Mouse (Mus musculus): ENCODE measurements around the gene Harbi1. TPM values are rescaled to one million over a fixed set of nuclear protein-coding genes. Genes with fewer than 3 reads are reported as not detected.
A peak's percentile ranks its signal among the peaks of the same experiment; 100 is the strongest.

Gene Harbi1
- 10 to 100 TPM; 13.5 to 14.6 TPM for total RNA-seq (2021)
- long read RNA-seq, experiment 1, transcript Harbi1-201 (3 exons, 2,308 nt), result major isoform, 11 of 22 reads
- long read RNA-seq, experiment 1, partial matches to known transcripts, result 4 of 22 reads
- long read RNA-seq, experiment 1, other reads (novel, unspliced or antisense), result 7 of 22 reads
- long read RNA-seq, experiment 2, transcript Harbi1-201 (3 exons, 2,308 nt), result major isoform, 15 of 25 reads
- long read RNA-seq, experiment 2, partial matches to known transcripts, result 1 of 25 reads
- long read RNA-seq, experiment 2, other reads (novel, unspliced or antisense), result 9 of 25 reads

DNA sequence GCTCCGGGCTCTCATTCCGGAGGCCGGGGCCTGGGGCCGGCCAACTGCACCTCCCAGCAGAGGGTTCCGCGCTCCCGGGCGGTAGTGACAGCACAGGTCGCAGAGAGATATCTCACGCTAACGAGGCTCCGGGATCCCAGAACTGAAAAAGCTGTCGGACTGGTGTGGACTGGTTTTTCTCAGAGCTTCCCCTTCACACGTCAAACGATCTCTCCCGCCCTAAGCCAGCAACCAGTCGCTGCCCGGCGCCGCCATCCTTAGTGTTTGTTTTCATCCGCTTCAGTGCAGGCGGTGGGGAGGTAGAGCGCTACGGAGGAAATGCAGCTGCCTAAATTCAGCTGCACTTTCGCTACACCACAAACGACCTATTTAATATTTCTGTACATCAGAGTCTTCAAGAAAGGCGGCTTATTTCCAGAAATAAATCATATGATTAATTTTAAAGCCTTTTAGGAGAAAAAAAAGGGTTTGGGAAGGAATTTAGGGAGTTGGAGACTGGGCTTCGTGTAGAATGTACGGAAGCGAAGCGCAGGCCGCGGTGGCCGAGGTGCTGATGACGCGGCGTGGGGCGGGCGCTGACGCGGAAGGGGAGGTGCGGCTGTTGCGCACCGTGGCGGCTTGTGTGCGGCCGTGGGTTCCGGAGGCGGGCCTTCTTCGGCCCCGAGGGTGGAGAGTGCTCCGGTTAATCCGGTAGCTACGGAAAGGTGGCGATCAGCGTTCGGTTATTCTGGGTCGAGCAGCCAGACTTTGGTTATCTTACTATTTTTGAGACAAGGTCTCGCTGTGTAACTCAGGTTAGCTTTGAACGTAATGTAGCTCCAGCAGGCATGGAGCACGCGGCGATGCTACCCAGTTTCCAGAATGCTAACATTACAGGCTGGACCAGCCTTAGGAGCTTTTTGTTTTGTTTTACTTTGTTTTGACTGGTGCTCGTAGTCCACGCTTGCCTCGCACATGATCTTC is at the start of gene Harbi1, which contains the start of gene Atg13:
Gene Harbi1, plus strand, starts transcription at position 581 of the 963 bp plus-strand sequence.
Gene Atg13, minus strand, starts transcription at position 305 of the 963 bp plus-strand sequence.
- peak; percentile 84 to 87 for DNase-seq (ENCODE audit: low spot score in 2 of 2)

DNA sequence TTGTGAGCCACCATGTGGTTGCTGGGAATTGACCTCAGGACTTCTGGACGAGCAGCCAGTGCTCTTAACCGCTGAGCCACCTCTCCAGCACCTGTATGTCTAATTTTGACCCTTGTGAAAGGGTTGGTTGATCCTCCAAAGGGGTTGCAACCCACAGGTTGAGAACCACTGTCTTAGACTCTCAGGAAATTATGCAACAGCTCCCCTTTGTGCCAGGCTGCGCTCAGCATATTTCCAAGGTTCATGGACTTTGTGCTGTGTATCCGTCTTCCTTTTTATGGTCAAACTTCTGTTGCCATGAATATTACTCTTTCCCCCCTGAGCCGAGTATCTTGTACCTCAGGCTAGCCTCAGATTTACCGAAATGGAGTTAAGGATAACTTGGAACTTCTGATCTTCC is 49.7 kb upstream of the Harbi1 start:
- DNase-seq (ENCODE audit: low spot score in 2 of 2), result no peak

DNA sequence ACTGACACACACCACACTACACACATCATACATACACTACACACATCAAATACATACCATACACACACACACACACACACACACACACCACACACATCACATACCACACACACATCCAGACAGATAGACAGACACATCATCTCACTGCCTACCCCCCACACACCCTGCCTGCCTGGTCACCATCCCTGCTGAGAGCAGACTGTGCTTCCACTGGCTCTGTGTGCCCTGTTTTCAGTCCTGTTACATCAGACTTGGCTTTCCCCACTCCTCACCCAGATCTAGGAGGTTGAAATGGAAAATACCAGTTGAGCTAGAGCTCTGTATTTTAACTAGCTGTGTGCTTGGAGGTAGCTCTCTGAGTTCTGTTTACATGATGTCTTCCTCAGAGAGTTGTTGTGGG is 45.9 kb upstream of the Harbi1 start:
- no peak for DNase-seq (ENCODE audit: low spot score in 2 of 2)

DNA sequence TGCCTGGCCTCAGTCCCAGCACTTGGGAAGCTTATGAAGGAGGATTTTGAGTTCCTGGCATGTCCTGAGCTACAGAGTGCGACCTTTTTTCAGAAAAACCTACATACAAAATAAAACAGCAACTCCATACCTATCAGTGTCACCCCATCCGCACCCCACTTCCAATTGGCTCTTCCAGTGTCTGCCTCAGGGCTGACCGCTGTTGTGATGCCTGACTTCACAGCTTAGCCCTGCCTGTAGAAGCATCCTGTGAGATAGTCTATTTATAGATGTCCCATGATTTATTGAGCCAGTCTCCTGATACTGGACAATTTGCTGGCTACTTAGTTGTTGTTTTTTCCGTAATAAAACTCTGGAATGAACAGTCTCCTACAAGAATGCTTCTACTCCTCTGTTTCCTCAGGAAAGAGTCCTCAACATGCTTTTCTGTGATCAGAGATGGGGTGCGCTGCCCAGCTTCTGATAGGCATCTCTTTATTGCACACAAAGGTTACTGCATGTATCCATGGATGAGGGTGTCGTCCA is 44.2 kb upstream of the Harbi1 start:
- DNase-seq (ENCODE audit: low spot score in 2 of 2), result no peak

DNA sequence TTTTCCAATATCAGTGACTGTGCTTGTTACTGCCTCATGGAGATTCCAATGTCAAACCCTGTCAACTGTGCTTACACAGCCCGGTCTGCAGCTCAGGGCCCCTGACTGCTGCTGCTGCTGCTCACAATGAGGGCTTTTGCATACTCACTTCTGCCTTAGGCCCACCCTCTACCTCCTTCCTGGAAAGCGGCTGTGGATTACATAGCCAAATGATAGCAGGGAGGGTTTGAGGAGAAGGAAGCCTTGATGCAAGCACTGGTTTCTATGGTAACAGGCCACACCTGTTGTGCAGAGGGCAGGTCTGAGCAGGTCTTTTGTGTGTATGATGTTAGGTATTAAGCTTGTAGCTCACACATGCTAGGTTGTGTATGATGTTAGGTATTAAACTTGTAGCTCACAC is 42.9 kb upstream of the Harbi1 start:
- DNase-seq (ENCODE audit: low spot score in 2 of 2), result no peak

DNA sequence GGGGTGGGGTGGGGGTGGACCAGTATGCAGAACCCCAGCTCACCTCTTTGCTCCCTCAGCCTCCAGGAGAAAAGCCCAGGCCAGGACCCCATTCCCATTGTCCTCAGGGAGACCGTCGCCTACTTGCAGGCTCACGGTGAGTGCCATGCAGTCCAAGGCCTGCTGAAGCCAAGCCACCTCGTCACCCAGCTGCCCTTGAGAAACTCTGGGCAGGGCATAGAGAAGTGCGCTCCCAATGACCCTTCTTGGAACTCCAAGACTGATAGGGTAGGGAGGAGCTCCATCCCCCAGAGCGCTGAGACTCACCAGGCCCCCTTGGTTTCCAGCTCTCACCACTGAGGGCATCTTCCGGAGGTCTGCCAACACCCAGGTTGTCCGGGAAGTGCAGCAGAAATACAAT is 41.3 kb upstream of the Harbi1 start:
- DNase-seq (ENCODE audit: low spot score in 2 of 2), result no peak

DNA sequence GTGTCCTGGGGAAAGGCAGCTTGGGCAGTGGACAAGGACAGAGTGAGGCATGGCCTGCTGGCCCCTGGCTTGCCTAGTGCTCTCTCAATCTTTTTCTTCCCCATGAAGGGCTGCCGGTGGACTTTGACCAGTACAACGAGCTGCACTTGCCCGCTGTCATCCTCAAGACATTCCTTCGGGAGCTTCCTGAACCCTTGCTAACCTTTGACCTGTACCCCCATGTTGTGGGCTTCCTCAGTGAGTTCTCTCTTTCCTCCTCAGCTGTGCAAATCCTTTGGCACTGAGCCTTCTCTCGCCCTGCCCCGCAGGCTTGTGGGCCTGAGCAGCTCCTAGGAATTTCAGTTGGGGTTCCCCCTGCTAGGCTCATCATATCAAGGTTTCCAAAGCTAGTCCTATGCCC is 40.6 kb upstream of the Harbi1 start:
- no peak for DNase-seq (ENCODE audit: low spot score in 2 of 2)

DNA sequence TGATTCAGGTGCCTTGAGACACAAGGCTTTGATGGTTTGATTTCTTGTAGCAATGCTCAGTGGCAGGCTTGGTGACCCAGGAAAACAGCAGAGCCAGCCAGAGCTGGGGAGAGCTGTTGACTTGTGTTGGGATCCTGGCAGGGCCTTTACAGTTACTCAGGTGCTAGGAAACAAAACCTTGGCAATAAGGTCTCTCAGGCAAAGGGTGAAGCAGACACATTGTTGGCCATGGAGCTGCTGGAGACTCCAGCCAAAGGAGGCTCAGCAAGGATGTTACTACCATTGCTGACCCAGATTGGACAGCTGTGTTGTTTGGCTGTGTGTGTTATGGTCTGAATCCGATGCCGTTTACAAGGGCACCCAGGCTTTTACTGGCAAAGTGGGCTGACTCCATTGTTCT is 37.1 kb upstream of the Harbi1 start:
- no peak for DNase-seq (ENCODE audit: low spot score in 2 of 2)

DNA sequence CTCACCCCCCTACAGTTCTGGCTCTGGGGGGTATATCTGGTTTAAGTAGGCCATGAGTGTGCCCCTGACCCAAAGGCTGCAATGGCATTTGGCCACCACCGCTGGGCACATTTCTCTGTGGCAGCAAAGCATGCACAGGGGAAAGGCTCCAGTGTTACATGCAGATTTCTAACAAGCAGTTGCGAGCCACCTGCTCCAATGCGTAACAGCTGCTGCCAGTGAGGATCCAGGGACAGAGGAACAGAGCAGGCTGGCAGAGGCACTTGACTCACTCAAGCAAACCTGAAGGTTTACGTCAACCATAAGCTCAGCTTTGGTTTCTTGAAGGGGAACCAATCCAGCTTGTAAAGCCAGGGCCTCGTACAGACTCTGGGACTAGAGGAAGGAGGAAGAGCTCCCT is 35.8 kb upstream of the Harbi1 start:
- no peak for DNase-seq (ENCODE audit: low spot score in 2 of 2)

DNA sequence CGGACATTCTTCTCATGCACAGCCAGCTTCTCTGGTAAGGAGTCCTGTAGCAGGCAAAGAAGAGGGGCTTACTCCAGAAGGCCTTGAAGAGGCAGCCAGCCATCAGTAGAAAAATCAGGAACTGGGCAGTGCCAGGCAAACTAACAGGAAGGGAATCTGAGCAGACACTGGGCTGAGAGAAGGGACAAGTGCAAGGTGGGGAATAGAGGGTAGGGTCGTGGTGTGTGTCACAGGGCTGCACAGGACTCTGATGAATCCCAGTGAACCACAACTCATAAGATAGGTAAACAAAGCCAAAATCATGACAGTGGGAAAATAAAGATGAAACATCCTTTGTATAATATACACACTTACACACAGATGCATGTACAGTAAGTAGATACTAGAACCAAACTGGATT is 34.2 kb upstream of the Harbi1 start:
- no peak for DNase-seq (ENCODE audit: low spot score in 2 of 2)

DNA sequence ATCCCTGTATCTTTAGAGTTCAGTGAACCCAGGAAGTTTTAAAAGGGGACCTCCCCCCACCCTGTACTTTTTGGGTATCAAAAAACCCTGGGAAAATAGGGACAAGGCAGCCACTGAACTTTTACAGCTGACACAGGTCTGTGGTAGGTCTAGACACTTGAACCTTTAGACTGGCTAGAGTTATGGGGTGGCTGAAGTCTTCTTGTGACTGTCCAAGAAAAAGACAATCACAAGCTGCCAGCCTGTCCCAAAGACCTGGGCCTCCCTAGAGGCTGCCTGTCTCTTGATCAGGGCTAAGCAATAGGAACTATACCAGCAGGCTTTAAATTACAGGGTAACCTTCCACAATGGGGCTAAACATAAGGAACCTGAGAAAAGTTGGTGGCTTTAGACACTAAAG is 33.7 kb upstream of the Harbi1 start:
- DNase-seq (ENCODE audit: low spot score in 2 of 2), result no peak

DNA sequence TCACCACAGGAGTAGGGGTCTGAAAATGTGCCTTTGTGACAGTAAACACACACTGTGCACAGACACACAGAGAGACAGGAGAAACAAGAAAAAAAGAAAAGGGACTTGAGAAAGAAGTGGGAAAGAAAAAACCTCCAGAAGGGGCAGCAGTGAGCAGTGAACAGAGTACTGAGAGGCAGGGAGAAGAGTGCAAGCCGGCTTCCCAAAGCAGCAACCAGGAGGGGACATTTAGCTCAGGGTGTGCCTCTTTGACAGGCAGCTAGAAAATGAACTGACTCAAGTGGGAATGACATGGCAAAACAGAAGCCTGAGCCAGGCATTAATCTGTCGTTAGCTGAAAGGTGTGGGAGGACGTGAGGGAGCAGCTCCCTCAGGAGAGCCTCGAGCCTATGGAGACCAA is 27.8 kb upstream of the Harbi1 start:
- DNase-seq (ENCODE audit: low spot score in 2 of 2), result no peak

DNA sequence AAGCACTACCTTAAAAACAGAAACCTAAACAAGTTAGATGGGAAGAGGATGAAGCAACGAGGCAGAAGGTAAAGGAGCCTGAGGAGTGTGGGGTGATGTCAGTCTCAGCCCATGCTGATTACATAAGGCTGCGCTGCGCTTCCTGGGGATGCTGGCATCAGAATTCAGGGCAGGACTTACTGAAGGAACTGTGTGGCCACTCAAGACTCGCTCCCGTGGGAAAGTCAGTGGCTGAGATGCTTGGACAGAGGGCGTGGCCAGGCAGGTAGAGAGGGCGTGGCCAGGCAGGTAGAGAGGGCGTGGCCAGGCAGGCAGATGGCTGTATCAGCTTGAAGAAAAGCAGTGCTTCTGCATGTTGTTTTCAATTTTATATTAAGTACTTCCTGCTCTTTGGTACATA is 26.7 kb upstream of the Harbi1 start:
- no peak for DNase-seq (ENCODE audit: low spot score in 2 of 2)

DNA sequence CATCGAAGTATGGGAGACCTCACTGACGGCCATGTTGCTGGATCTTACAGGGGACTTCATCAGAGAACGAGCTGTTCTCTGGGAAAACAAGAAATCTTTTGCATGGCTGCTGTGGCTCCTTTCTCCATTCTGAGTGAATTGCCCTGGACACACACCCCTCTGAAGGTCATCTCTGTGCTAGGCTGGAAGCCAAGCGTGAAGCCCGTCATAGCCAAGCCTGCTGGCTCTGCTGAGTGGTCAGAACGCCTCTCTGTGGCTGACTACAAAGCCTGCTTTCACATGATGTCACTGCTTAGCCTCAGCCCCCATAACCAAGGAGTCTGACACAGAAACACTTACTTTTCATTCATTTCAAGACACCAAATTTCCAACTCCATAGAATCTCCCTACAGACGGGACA is 21.2 kb upstream of the Harbi1 start:
- peak in 1 of 2 experiments; percentile 59 for DNase-seq (ENCODE audit: low spot score in 2 of 2)

DNA sequence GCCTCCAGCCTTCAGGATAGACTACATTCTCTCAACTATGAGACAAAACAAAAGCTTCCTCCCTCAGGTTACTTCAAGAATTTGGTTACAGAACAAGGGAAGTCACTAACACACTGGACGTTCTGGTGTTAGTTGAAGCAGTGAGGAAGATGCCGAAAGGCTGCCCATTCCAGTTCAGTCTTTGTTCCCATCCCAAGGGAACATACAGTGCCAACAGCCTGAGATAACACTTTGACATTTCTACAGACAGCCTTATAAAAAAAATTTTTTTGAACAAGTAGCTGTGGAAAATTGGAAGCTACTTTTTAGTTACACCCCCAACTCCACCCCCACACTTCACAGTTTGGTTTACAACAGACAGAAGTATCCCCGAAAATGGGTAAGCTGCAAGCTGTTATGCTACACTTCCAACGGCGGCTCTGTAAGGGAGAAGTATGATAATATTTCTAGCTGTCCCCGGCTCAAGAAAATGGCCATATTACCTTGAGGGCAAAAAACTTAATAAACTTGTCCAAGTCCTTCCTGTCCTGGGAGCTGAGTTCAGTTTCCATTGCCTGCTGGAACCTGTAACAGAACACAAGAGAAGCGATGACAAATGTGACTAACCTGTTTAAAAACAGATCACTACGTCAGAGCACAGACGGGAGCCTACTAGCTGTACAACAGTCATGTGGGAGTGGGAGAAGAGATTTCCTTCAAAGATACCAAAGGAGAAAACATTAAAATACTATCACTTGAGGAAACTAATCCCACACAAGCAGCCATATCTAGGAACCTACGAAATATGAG is 15.0 kb upstream of the Harbi1 start:
- DNase-seq (ENCODE audit: low spot score in 2 of 2), result no peak

DNA sequence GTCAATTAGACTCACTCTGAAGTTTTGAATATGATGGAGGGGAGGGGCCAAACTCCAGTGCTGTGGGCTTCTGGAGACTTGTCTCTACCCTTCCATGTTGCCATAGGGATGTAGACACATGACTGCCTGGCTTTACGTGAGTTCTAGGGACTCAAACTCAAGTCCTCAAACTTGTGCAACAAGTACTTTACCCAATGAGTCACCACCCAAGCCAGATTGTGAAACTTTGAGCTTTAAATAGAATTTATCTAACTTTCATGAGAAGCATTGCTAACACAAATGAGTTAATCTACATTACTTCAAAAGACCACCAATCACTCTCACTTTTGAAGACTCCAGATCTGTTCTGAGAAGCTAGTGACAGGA is 14.4 kb upstream of the Harbi1 start:
- DNase-seq (ENCODE audit: low spot score in 2 of 2), result no peak

DNA sequence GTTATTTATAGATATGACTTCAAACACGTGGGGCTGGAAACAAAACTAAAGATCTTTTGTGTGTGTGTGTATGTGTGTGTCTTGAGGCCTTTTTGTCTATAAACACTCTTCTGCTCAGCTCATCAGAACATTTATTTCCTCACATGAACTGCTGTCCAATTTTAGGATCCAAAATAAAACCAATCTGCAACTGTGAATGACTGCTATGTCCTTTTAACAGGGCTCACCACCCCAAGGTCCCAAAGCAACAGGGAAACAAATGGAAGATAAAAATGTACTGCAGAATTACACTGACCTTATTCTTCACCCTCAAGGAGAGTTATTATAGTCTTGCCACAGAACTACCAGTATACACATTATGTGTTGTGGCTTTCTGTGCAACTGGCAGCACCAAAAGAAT is 11.4 kb upstream of the Harbi1 start:
- no peak for DNase-seq (ENCODE audit: low spot score in 2 of 2)

DNA sequence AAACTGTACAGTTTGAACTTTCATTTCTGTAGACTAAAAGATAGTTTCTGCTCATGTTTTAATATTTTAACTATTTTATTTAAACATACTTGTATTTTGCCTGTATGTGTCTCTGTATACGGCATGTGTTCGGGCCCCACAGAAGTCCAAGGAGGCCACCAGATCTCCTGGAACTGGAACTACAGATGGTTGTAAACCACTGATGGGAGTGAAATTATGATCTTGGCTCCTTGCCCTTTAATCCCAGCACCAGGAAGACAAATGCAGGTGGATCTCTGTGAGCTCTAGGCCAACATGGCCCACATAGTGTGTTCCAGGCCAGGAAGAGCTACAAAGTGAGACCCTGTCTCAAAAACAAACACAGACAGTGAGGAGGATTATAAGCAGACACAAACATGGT is 9.3 kb upstream of the Harbi1 start:
- DNase-seq (ENCODE audit: low spot score in 2 of 2), result no peak

DNA sequence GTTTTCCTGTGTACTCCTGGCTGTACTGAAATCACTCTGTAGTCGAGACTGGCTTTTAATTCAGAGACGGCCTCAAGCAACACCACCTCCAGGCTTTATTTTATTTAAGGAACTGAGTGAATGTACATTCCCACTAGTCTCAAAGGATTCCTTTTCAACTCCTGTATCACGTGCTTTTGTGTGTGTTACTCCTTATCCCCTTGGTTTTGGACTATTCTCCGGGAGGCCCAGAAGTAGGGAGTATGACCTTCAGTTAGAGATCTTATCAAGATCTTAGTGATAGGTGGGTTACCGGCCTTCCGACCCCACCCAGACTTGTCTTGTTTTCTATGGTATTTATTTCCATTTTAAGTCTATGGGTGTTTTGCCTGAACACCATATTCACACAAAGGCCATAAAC is 4.9 kb upstream of the Harbi1 start:
- no peak for DNase-seq (ENCODE audit: low spot score in 2 of 2)

DNA sequence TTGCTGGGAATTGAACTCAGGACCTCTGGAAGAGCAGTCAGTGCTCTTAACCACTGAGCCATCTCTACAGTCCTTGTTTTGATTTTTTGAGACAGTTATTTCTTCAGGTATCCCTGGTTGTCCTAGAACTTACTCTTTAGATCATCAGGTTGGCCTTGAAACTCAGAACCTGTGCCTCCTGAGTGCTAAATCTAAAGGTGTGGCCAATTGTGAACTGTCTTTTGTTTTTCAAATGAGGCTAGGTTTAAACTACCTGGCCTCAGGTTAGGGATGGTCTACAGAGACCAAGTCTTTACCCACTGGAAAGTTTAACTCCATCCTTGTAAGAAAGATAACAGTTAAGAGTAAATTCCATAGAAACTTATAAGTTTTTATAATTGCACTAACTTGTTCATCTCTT is 4.2 kb upstream of the Harbi1 start:
- DNase-seq (ENCODE audit: low spot score in 2 of 2), result no peak

DNA sequence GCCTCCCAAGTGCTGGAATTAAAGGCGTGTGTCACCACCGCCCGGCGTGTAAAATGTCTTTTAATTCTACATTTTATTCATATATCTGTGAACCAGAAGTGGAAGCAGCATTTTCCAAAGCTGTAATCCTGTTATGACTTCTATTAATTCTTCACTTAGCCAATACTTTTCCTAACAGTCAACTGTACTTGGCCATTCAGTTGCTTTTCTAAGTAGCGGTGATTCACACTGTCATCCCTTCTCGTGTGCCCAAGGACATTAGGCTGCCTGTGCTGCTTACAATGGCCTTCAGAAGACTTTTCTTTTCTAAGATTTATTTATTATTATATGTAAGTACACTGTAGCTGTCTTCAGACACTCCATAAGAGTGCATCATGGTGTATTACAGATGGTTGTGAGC is 2.3 kb upstream of the Harbi1 start:
- no peak for DNase-seq (ENCODE audit: low spot score in 2 of 2)

All from adrenal gland, postnatal 4 days (tissue).